Mouse (Mus musculus) limb, embryonic 14.5 days (tissue): Measurements from ENCODE around the gene Eya4. TPM values are rescaled to one million over a fixed set of nuclear protein-coding genes. Genes with fewer than 3 reads are reported as not detected.

Source experiments
- ATAC-seq: fragments of 200-750 bp; cut with Nextera tagmentation; 2 replicates; pipeline ENCODE4 v1.8.0; 2017; ENCODE audit warnings: low read depth, moderate number of reproducible peaks, moderate TSS enrichment; ENCODE audit not compliant: low FRiP score
- DNase-seq: peaks from one replicate; pipeline ENCODE4 v3.0.0-alpha.2; 2015; ENCODE audit warnings: low spot score
- H3K27ac ChIP-seq: fragments of 300-500 bp; sonication (generic); replicated peaks from 2 replicates; pipeline ENCODE4 v1.5.1; 2014; ENCODE audit warnings: low read depth, mild to moderate bottlenecking, low read length, moderate library complexity, mixed read lengths
- H3K27me3 ChIP-seq: fragments of 300-500 bp; sonication (generic); 2 replicates; pipeline ENCODE4 v1.6.1; 2014; ENCODE audit warnings: low read length, mixed read lengths; ENCODE audit not compliant: control insufficient read depth, insufficient read depth
- H3K36me3 ChIP-seq: fragments of 300-500 bp; sonication (generic); 2 replicates; pipeline ENCODE4 v1.6.1; 2014; ENCODE audit warnings: mild to moderate bottlenecking, low read length, moderate library complexity, mixed read lengths; ENCODE audit not compliant: control insufficient read depth, insufficient read depth
- H3K4me1 ChIP-seq: fragments of 300-500 bp; sonication (generic); 2 replicates; pipeline ENCODE4 v1.6.1; 2014; ENCODE audit warnings: antibody characterized with exemption, low read length, mixed read lengths; ENCODE audit not compliant: control insufficient read depth, insufficient read depth
- H3K4me2 ChIP-seq: fragments of 300-500 bp; sonication (generic); replicated peaks from 2 replicates; pipeline ENCODE4 v1.6.1; 2014; ENCODE audit warnings: low read depth, mild to moderate bottlenecking, low read length, moderate library complexity; ENCODE audit not compliant: severe bottlenecking
- H3K4me3 ChIP-seq: fragments of 300-500 bp; sonication (generic); replicated peaks from 2 replicates; pipeline ENCODE4 v1.5.1; 2014; ENCODE audit warnings: low read length
- H3K9ac ChIP-seq: fragments of 300-500 bp; sonication (generic); 2 replicates; pipeline ENCODE4 v1.6.1; 2014; ENCODE audit warnings: mild to moderate bottlenecking, low read depth, low read length, moderate library complexity; ENCODE audit not compliant: severe bottlenecking
- H3K9me3 ChIP-seq: fragments of 300-500 bp; sonication (generic); 2 replicates; pipeline ENCODE4 v1.6.1; 2016; ENCODE audit warnings: low read length; ENCODE audit not compliant: control insufficient read depth
- POLR2A ChIP-seq: fragments of 200-500 bp; IDR thresholded peaks from 2 replicates; pipeline ENCODE4 v1.8.0; 2012; ENCODE audit warnings: inconsistent platforms, mild to moderate bottlenecking, moderate library complexity, borderline replicate concordance; ENCODE audit not compliant: insufficient read depth, insufficient read length; ENCODE audit errors: extremely low read depth
- WGBS: fragments of 180-500 bp; shearing (Covaris S2); extraction: QIAGEN DNeasy Blood & Tissue Kit; methylation state at CpG from one replicate; pipeline ENCODE4 v1.1.7; 2014; 5-methylcytosine and 5-hydroxymethylcytosine counted together
- polyA plus RNA-seq, 2 experiments: library from polyadenylated mRNA; depleted of rRNA in 1 of 2; stranded (reverse) in 1 of 2; unstranded in 1 of 2; fragments of >200 nt; fragmentation: Nextera tagmentation in 1 of 2; extraction: Ambion mirVana in 1 of 2; gene quantifications; 2 replicates each; pipeline versions ENCODE4 v1.2.1 to v1.2.3; 2012 to 2014

Gene Eya4
- polyA plus RNA-seq, 2 experiments, result 6.6 to 12.5 TPM

DNA sequence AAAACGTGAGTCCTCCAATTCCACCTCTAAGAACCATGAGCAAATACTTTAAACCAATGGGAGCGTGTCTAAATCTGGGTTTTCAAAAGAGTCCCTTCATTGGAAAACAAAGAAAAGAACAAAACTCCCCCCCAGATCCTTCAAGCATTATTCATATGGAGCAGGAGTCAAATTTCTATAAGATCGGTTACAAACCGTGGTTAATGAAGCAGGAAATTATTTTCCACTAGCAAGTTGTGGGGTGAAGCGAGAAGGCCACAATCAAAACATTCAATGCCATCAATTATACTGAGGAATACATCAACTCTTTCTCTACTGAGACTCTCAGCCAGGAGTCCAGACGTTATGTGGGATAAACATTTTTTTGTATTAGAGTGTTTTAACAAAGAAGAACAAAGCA lies 171.3 kb downstream of the Eya4 start:
- Histone ChIP-seq H3K36me3 (no peaks in the 10 kb centered on the region), H3K4me1 (peaks cover 16% of the 10 kb centered on the region), H3K9me3 (no peaks in the 10 kb centered on the region), H3K27me3 (no peaks in the 10 kb centered on the region), H3K4me3 (no peak overlapping the region), H3K4me2 (no peak overlapping the region), H3K9ac (no peak overlapping the region), H3K27ac (no peak overlapping the region)
- WGBS, result 55% methylated on average over 6 of the region's 6 CpGs
- ATAC-seq (no peak), DNase-seq (no peak)
- no peak for TF ChIP-seq POLR2A

DNA sequence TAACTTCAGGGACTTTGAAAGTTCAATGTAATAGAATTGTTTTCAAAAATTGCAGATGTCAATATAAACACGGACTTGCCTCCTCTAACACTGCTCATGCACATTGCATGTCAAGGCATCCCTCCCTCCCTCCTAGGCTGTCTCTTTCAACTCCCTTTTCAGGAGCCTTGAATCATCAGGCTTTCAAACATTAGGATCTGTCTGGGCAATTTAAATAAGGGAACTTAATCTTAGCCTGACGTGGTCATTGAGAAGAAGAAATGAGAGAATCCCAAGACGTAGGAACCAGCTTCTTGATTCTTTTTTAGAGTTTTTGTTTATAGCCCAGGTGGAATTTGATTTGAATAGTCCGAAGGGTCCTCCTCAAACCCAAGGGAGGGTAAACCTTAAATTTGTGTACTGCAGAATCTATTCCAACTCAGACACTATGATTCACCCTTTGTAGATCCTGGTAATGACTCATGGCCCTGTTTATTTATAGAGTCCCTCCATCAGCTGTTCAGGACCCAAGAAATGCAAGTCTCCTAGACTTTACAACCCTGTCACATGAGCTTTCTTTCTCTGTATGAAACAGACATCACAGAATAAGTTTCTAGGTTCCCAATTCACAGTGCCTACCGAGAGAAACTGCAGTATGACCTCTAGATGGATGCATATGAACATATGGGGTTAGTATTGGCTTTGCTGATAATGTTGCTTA lies 173.1 kb downstream of the Eya4 start:
- H3K36me3 ChIP-seq, result no peaks in the 10 kb centered on the region
- no peaks in the 10 kb centered on the region for H3K27me3 ChIP-seq
- WGBS, result 53% methylated on average over 5 of the region's 5 CpGs
- H3K9ac ChIP-seq, result no peak overlapping the region
- H3K4me1 ChIP-seq, result peaks cover 16% of the 10 kb centered on the region
- DNase-seq (no peak), ATAC-seq (0 out of 2 replicates have a peak, but pooled peaks have one; percentile 10)
- TF ChIP-seq POLR2A, result no peak
- peak overlapping the region; percentile 19; the same call in 1 of the 2 replicates for H3K4me2 ChIP-seq
- no peaks in the 10 kb centered on the region for H3K9me3 ChIP-seq
- H3K27ac ChIP-seq, result no peak overlapping the region
- no peak overlapping the region for H3K4me3 ChIP-seq

DNA sequence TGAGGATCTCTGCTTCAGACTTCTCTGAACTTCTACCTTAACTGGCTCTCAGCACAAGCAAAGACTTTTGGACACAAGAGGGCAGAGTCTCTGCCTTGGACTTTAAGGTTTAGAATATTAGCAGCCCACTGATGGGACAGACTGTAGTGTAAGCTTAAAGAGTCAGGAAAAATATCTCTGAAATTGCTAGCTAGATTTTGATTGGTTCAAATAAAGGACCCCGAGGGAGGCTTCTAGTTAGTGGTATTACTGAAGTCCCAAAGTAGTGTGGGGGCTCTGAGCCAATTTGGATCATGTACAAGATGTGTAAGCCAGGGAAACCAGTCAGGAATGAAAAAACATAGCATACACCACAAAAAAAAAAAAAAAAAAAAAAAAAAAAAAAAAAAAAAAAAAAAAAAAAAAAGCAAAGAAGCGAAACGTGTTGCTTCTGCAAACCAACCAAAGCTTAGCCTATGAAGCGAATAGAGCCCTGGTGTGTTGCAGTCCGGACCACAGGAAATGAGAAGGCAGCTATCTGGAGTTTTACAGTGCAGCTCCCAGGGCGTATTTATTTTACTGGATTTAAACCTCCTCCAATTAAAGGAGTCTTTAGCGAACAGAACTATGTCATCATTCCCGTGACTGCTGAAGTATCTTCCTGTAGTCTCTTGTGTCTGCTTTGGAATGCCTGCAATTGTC lies 173.8 kb downstream of the Eya4 start:
- peak; percentile 77 for ATAC-seq
- H3K4me2 ChIP-seq, result peak overlapping the region; percentile 19; the same call in 1 of the 2 replicates
- peaks cover 16% of the 10 kb centered on the region for H3K4me1 ChIP-seq
- no peak overlapping the region for H3K4me3 ChIP-seq
- H3K9ac ChIP-seq, result no peak overlapping the region
- no peaks in the 10 kb centered on the region for H3K27me3 ChIP-seq
- no peaks in the 10 kb centered on the region for H3K9me3 ChIP-seq
- H3K36me3 ChIP-seq, result no peaks in the 10 kb centered on the region; the same call in 1 of the 2 replicates
- TF ChIP-seq POLR2A, result no peak
- WGBS, result 18% methylated on average over 8 of the region's 8 CpGs
- DNase-seq, result peak; percentile 84
- H3K27ac ChIP-seq, result no peak overlapping the region

DNA sequence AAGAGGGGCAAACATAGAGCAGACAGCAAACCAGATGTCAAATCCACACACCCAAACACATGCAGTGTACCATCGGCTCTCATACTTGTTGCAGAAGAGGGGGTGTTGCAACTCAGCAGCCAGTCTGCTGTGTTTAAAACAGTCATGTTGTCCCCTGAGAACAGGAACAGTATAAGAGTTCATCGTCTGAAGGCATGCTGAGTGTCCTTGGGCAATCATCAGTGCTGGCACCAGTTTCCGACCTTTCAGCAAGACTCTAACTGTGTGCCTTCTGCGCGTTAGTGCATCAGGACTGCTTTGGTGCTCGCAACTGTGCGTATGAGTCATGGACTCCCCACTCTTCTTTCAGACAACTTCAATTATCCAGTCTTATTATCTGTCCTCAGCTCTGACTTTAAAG lies 179.0 kb downstream of the Eya4 start:
- H3K27ac ChIP-seq, result no peak overlapping the region
- ATAC-seq (no peak), DNase-seq (no peak)
- peaks cover 8% of the 10 kb centered on the region for H3K4me1 ChIP-seq
- H3K4me3 ChIP-seq, result no peak overlapping the region
- H3K27me3 ChIP-seq, result no peaks in the 10 kb centered on the region
- no peak overlapping the region for H3K4me2 ChIP-seq
- no peak overlapping the region for H3K9ac ChIP-seq
- H3K36me3 ChIP-seq, result no peaks in the 10 kb centered on the region; the same call in 1 of the 2 replicates
- 72% methylated on average over 7 of the region's 7 CpGs for WGBS
- H3K9me3 ChIP-seq, result no peaks in the 10 kb centered on the region
- no peak for TF ChIP-seq POLR2A

DNA sequence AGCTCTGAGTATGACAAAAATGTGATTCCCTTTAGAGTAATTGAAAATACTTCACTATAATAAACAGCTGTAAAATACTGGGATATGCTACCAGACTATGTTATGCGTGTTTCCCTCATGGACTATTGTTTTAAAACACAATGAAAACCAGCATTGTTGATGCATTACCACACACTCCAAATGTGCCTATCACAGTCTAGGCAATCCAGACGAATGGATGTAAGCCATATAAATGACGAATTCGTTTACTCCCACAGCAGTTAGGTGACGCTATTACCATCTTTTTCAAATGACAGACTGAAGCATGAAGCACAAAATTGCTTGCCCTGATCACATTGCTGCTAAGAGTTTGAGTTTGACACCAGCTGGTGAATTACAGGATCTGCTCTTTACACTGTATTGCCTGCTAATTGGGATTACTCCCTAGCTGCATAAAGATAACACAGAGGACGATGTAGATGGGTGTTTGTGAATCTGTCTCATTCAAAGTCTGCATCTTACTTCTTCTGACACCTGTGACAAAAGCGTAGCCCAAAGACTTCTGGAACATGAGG lies 185.4 kb downstream of the Eya4 start:
- Histone ChIP-seq H3K9ac (no peak overlapping the region), H3K27me3 (no peaks in the 10 kb centered on the region), H3K27ac (no peak overlapping the region), H3K4me3 (no peak overlapping the region), H3K9me3 (no peaks in the 10 kb centered on the region), H3K4me1 (peaks cover 4% of the 10 kb centered on the region; the same call in 1 of the 2 replicates), H3K36me3 (no peaks in the 10 kb centered on the region), H3K4me2 (no peak overlapping the region)
- WGBS, result 67% methylated on average over 7 of the region's 7 CpGs
- no peak for DNase-seq
- no peak for ATAC-seq
- TF ChIP-seq POLR2A, result no peak
